Mouse (Mus musculus): ENCODE measurements at regions not wholly inside any gene's neighbourhood (a gene's known extent, or its start where the extent isn't known, plus 50 kb on each side); places are given as distances from the start of the nearest gene placed in this dataset.

GRCm38 (mm10) chr9:69705942-69706341 is 54.8 kb downstream of the Foxb1 start:
- no peak for DNase-seq (ENCODE audit: low spot score)

GRCm38 (mm10) chr9:69705071-69705470 is 55.7 kb downstream of the Foxb1 start:
- DNase-seq (ENCODE audit: low spot score): no peak

GRCm38 (mm10) chr9:69703731-69704130 is 57.0 kb downstream of the Foxb1 start:
- no peak for DNase-seq (ENCODE audit: low spot score)

DNA sequence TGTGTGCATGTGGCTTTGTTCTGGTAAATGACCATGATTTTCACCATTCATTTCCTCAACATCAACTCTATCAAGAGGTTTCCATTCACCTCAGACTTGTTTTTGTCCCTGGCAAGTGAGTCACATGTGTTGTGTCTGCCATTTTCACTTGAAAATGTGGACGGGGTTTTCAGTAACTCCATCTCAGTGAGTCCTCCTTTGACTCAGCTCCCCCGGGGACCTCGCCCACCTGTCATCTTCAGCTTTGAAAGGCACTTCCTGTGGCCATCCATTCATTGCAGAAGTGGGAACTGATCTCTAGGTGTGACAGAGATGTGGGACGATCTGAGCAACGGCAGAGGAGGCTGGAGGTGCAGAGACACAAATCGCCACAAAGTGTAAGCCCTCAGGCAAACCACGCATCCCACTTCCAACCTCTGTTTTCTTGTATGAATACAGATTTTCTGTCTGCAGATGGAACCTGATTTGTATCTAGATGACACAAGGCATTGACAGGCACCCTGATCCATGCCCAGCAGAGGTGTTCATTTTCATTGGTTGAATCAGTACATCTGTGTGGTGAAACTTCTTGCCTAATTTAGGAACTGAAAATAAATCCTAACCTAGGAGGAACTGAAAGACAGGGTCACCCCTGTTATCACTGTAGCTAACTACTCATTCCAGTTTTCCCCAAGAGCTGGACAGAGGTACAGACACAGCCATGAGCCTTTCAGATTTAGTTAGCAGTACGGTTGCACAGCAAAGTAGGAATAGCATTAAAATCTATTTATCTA is 58.4 kb downstream of the Foxb1 start:
- no peak for DNase-seq (ENCODE audit: low spot score)

GRCm38 (mm10) chr9:69700696-69701095 is 60.0 kb downstream of the Foxb1 start:
- DNase-seq (ENCODE audit: low spot score): no peak

- no peak for DNase-seq (ENCODE audit: low spot score)
Observed at GRCm38 (mm10) chr9:69691756-69692155, 69.0 kb downstream of the Foxb1 start.

- no peak for DNase-seq (ENCODE audit: low spot score)
Observed at GRCm38 (mm10) chr9:69687349-69688123, 73.2 kb downstream of the Foxb1 start.

- no peak for DNase-seq (ENCODE audit: low spot score)
Observed at GRCm38 (mm10) chr9:69686766-69687165, 74.0 kb downstream of the Foxb1 start.

GRCm38 (mm10) chr9:69685630-69686029 is 75.1 kb downstream of the Foxb1 start:
- DNase-seq (ENCODE audit: low spot score): no peak

DNA sequence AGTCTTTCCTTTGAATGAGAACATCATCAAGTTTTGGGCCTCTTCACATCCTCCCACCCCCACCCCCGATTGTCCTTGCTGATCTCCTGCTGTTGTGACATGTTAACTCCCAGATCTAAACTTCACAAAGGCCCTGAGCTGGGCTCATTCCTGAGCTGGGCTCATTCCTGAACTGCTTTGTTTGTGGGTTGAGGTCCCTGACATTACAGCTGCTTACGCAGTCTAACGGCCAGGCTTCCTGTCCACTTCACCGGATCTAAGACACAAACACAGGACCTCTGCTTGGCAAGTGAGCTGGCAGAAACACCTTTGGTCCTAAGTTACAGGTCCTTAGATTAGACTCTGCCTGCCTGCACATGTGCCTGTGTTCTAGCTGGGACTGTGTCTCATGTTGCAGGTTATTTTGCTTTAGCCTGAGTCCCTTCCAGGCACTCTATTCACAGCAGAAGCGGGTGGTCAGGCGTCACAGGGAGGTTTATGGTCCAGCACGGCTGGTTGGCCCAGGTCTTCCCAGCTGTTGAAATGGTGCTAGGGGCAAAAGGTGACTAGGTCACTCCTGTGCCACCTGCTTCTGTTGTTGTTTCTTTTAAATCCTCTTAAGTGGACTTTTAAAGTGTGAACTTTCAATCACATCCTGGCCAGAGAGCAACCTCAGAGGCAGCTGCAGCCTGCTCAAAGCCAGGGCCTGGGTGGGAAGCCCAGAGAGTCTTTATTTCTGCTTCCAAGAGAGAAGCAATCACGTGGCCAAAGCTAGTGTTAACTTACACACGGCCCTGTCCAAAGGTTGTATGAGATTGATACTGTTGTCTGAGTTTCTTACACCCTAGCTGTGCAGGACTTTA is 79.1 kb downstream of the Foxb1 start:
- no peak for DNase-seq (ENCODE audit: low spot score)

GRCm38 (mm10) chr9:69678634-69679033 is 82.1 kb downstream of the Foxb1 start:
- no peak for DNase-seq (ENCODE audit: low spot score)

DNA sequence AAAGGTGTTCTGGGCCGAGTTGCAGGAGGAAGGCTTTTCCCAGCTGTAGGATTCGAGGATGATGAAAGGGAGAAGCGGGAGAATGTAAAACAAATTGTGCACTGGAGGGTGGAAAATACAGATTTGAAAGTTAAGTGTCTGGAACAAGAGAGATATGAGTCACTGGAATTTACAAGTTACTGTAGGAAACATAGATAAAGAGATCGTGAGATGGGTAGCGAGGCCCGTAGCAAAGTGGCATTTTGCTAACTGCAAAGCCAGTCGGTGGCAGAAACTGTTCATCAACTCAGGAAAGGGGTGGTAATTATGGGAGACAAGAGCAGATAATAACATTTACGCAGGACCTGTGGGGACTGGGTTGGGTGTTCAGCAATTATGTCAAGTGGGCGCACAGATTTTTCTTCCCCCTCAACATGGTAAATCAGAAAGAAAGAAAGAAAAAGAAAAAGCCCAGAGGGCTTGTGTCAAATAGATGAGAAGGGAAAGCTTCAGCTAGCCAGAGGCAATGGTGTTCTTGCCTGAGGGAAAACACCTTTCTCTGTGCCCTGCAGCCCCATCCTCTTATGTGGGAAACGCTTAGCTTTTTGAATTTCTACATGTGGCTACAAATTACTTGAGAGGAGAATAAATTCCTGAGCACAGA is 87.2 kb downstream of the Foxb1 start:
- DNase-seq (ENCODE audit: low spot score): no peak

GRCm38 (mm10) chr9:69672657-69673462 is 87.9 kb downstream of the Foxb1 start:
- DNase-seq (ENCODE audit: low spot score): no peak

GRCm38 (mm10) chr9:69671199-69671598 is 89.5 kb downstream of the Foxb1 start:
- DNase-seq (ENCODE audit: low spot score): no peak

GRCm38 (mm10) chr9:69670551-69671044 is 90.1 kb downstream of the Foxb1 start:
- DNase-seq (ENCODE audit: low spot score): no peak

DNA sequence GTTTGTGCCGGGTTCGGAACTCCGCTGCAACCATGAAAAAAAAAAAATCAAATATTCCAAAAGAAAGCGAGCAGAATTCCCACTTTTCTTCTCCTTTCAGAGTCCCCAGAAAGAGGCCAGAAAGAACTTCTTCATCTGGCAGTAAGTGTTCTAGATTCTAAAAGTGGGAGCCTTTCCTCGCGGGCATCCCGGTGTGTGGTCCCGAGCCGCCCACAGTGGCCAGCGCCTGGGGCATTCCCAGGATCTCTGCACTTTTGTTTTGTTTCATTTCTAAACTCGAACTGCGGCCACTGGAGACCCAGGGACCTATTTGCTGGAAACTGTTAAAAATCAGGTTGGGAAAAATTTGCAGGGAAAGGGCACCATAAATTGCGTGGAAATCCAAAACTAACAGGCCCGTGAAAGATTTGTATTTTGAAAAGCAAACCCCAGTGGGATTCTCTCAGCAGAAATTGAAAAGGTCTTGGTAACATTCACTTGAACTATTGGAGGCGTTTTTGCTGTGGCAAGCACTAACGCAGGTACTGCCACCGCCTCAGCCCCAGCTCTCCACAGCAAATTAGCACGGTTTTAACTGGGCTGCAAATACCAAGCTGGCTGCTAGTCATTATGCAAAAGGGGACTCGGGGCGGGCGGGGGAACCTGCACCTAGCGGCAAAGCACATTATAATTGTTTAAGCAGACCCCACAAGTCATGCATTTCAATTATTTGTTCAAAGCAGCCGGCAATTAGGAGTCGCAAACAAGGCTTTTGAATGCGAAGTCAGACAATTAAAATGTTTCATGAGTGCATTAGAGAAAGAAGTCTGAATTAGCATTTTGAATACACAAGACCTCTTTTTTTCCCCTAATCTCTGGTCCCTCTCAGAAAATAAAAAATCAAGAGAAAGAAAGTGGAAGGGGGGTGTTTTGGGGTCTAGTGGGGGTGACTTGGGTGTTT is 90.9 kb downstream of the Foxb1 start:
- DNase-seq (ENCODE audit: low spot score): no peak

DNA sequence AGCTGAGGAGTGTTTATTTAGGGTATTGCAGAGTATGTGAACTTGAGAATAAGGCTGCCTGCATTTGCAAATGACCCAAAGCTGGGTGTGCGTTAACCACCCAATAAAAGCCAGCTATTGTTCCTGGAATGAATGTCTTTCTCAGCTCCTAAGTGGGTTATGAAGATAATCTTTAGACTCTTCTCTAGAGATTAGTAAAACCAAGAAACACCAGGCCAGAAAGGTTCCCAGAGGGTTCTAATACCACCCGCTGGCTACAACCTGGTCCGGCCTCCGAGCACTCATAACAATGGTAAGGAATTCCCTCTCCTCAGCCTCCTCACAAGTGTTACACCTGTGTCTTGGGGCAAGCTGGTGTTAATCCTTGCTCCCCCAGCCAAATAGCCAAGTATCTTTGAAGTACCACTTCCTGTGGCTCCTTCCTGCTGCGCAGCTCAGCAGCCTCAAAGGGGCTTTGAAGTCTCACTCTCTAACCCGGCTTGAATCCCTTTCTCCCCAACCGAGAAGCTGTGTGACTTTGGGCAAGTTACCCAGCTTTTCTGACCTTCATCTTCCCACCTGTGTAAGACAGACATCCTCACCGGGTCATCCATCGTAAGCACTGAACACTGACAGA is 92.2 kb downstream of the Foxb1 start:
- peak; percentile 1 for DNase-seq (ENCODE audit: low spot score)

- no peak for DNase-seq (ENCODE audit: low spot score)
Observed at GRCm38 (mm10) chr9:69667064-69667533, 93.6 kb downstream of the Foxb1 start.

DNA sequence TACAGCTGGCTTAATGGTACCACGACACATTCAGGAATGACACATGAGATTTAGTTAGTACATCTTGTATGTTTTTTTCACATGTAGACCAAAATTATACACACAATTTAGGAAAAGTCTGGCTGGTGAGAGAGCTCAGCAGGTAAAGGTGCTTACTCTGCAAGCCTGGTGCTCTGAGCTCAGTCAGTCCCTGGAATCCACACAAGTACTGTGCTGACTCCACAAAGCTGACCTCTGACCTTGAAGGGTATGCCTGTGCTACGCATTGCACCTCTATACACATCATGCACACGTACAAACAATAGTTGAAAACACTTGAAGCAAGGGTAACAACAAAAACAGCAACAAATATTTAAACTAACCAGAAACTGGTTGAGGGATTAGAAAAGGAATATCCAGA is 96.5 kb downstream of the Foxb1 start:
- no peak for DNase-seq (ENCODE audit: low spot score)

Data from T-cell, adult 2 months (primary cell).